Mouse (Mus musculus) layer of hippocampus, postnatal 25 days (tissue): ENCODE results near the gene Pigl. TPM values are rescaled to one million over a fixed set of nuclear protein-coding genes. Genes with fewer than 3 reads are reported as not detected.
"Not testable (repeated sequence)": the region's sequence is repeated elsewhere in the genome, so short reads cannot be mapped to it uniquely, and the experiment has no call there.

ENCODE experiments used
- DNase-seq, 2 experiments: peaks; one replicate each; pipeline ENCODE4 v3.0.0; 2022; ENCODE audit warnings: mixed read lengths in 2 of 2, low spot score in 1 of 2; ENCODE audit errors: extremely low spot score in 1 of 2
- total RNA-seq, 2 experiments: library from RNA; stranded (reverse); gene quantifications; 2 replicates each; pipeline ENCODE4 v1.2.3; 2021

The Pigl gene
- total RNA-seq, 2 experiments from 2014 or later = 6.0 to 7.5 TPM

DNA sequence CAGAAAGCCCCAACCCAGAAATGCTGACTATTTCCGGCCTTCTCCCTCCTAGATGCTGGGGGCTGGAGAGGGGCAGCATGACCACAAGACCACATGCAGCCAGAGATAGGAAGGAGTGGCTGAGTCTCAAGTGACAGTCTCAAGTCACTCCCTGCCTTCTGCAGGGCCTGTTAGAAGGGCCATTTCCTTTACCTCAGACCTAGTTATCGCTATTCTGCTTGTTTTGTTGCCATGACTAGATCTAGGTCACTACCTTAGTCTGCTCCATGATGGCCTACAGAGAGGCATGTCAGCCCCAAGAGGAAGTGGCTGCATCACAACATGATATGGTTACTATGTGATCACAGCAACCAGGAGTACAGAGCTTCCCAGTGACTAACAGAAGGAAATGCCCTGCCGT is 8.3 kb downstream of the Pigl start:
- DNase-seq = no peak

DNA sequence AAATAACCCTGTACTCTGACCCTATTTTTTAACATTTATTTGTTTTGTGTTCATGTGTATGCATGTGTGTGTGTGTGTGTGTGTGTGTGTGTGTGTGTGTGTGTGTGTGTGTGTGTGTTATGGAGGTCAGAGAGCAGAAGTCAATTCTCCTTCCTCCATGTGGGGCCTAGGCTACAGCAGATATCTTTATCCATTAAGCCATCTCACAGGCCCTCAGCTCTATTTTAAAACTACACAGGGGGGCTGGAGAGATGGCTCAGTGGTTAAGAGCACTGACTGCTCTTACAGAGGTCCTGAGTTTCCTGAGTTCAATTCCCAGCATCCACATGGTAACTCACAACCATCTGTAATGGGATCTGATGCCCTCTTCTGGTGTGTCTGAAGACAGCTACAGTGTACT is 9.0 kb downstream of the Pigl start:
- not testable (repeated sequence) for DNase-seq

- no peak for DNase-seq
Measured at GRCm38 (mm10) chr11:62470451-62470850, 12.2 kb downstream of the Pigl start.

DNA sequence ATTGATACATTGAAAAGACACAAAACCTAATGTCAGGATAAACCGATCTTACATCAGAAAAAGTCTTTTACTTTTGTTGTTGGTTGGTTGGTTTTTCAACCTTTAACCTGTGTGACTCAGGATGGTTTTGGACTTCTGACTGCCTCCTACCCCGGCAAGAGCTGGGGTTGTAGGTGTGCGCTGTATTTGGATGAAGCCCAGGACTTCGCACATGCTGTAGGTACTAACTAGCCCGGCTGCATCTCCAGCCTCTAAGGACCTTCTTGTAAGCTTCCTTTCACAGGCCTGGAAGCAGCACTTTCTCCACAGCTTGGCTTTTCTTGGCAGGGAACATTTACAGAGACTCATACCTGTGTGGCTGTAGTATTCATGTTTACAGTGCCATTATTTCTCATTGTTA is 15.3 kb downstream of the Pigl start:
- DNase-seq = no peak

GRCm38 (mm10) chr11:62476156-62476555 is 17.9 kb downstream of the Pigl start:
- no peak for DNase-seq

DNA sequence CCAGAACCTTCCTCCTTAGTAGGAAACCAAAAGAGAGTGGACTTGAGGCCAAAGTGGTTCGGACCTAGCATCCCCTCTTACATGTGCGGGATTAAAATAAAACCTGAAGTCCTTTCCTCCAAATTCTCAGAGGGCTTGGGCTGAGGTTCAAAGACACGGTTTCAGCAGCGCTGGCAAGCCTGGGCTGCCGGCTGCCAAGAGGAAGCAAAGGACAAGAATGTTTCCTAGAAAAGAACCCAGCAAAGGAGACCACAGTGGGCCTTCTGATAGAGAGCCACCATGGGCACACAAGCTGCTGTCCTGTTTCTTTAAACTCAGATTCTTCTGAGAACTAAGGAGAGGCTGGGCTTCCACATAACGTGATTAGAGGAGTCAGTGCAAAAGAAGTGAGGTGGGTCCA is 20.7 kb downstream of the Pigl start:
- no peak for DNase-seq

- no peak for DNase-seq
Measured at GRCm38 (mm10) chr11:62479581-62479980, 21.3 kb downstream of the Pigl start.

GRCm38 (mm10) chr11:62486949-62487348 is 28.7 kb downstream of the Pigl start:
- DNase-seq = no peak

- DNase-seq = no peak
Measured at GRCm38 (mm10) chr11:62487540-62488350, 29.5 kb downstream of the Pigl start.

DNA sequence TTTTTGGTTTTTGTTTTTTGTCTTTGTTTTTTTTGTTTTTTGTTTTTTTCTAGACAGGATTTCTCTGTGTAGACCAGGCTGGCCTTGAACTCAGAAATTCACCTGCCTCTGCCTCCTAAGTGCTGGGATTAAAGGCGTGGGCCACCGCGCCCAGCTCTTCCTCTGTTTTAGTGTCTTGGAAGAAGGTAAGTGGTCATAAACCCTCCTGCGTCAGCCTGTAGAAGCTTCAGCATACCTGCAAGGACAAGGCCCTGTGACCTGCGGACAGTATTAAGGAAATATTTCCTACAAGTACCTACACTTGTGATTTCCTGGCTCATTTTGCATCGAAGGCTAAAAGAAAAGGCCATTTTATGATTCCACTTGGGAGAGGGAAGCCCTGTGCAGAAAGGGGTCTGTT is 35.4 kb downstream of the Pigl start:
- DNase-seq = no peak

DNA sequence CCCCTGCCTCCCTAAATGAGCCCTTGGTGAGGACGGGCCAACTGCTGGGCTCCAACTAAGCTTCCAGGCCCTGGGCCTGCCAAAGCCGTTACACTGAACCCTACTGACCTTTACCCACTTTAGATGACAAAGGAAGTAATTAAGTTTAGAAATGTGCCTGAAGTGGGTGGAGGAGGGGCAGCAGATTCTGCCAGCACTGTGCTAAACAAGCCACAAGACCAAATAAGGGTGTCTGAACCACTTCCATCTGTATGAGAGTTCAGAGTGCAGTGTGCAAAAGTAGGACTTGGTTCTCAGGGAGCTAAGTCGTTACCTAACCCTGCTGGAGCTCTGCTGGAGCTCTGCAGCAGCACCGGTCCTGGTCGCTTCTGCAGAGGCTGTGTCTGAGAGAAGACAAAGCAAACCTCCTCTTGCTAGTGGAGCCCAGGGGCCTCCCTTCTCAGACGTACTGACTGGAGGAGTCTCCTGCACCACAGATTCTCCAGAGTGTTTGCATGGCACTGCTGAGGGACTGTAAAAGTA is 36.6 kb downstream of the Pigl start:
- peak in 1 of 2 experiments; percentile 6 for DNase-seq

- peak in 1 of 2 experiments; percentile 4 for DNase-seq
Measured at GRCm38 (mm10) chr11:62495276-62495801, 37.1 kb downstream of the Pigl start.

GRCm38 (mm10) chr11:62496151-62496715 is 38.0 kb downstream of the Pigl start:
- peak in 1 of 2 experiments; percentile 8 for DNase-seq

- DNase-seq = no peak
Measured at GRCm38 (mm10) chr11:62497181-62497580, 38.9 kb downstream of the Pigl start.

GRCm38 (mm10) chr11:62498802-62499201 is 40.5 kb downstream of the Pigl start:
- no peak for DNase-seq

DNA sequence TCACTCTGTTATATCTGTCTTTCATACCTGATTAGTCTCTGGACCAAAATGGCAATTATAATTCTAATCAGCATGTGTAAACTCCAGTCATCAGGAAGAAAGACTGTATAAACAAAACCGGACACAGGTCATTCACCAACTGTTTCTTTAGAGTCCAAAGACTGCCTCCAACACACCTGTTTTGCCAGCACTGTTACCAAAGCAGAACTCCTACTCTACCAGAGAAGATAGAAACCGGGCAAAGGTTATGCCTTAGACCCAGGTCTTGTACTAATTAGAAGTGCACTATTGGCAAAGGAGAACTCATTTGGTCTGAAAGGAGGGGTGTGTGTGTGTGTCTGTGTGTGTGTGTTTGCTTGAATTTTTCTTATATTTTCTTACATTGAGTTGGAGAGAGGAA is 42.3 kb downstream of the Pigl start:
- no peak for DNase-seq

GRCm38 (mm10) chr11:62507683-62508082 is 49.4 kb downstream of the Pigl start:
- DNase-seq = no peak

- not testable (repeated sequence) for DNase-seq
Measured at GRCm38 (mm10) chr11:62508365-62508764, 50.1 kb downstream of the Pigl start.

DNA sequence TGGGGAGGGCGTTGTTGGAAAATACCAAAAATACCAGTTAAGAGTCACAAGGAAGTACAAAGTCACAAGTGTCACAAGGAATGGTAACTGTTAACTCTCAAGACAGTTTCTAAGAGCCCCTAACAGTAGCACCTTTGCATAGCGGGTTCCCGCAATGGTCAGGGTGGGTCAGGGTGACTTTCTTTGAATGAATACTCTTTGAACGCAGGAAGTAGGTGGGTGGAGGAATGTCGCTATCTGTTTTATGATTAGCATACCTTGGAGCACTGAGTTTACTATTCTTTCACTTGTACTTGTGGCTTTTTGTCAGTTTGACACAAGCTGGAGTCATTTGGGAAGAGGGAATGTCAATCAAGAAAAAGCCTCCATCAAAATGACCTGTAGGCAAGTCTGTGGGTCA is 50.6 kb downstream of the Pigl start:
- not testable (repeated sequence) for DNase-seq

GRCm38 (mm10) chr11:62509571-62509970 is 51.3 kb downstream of the Pigl start:
- no peak for DNase-seq

GRCm38 (mm10) chr11:62510956-62511355 is 52.7 kb downstream of the Pigl start:
- no peak for DNase-seq
